Mouse (Mus musculus): ENCODE data around the gene Msantd2.

DNA sequence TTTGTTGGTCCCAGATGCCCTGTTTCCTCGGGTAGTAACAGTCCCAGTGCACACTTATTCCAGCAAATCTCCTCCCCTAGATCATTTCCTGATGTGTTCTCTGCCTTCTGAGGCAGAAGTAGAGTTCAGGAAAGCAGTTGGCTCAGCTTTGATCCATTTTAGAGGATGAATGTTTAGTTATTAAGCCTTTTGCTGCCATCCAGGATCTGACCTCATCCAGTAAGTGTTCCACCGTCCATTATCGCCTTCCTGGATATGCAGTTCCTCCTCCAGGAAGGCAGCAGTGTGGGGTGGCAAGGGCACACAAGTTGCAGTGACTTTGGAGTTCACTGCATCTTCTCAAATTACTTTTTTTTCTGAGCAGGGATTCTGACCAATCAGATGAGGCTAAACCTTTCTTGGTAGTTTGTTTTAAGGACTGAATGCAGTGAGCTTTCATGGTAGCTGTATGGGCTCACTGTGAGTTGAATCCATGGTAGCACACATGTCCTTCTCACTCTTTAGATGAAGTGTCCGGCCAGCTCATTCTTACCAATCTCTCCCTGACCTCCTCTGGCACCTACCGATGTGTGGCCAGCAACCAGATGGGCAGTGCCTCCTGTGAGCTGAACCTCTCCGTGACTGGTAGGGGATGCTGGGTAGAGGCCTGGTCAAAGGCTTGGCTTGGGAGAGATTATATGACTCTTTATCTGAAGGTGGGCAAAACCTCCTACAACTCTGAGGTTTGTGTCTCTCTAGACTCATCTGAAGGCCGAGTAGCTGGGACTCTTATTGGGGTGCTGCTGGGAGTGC, 52.9 kb downstream of the Msantd2 start:
- TF ChIP-seq POLR2A (IDR thresholded peaks at IDR 0.05; ENCODE audit: control insufficient read depth, low read depth, low read length) (no peak), CTCF (IDR thresholded peaks at IDR 0.05; ENCODE audit: control insufficient read depth, insufficient read depth, insufficient replicate concordance, low read depth, low read length) (no peak)

All from testis, adult 2 months (tissue).